Mouse (Mus musculus) cerebellum, adult 8-10 months (tissue): ENCODE results near the gene Mphosph9.
A peak's percentile ranks its signal among the peaks of the same experiment; 100 is the strongest.
"Not testable (repeated sequence)": the region's sequence is repeated elsewhere in the genome, so short reads cannot be mapped to it uniquely, and the experiment has no call there.

Experiments used
- DNase-seq: peaks from one replicate; pipeline ENCODE4 v3.0.0; 2022

The Mphosph9 gene

GRCm38 (mm10) chr5:124233144-124233465, 94.7 kb downstream of the Mphosph9 start:
- DNase-seq, result no peak

GRCm38 (mm10) chr5:124232360-124233143, 95.2 kb downstream of the Mphosph9 start:
- DNase-seq, result no peak

GRCm38 (mm10) chr5:124230461-124230860, 97.3 kb downstream of the Mphosph9 start:
- no peak for DNase-seq

GRCm38 (mm10) chr5:124227193-124227592, 100.6 kb downstream of the Mphosph9 start:
- no peak for DNase-seq

GRCm38 (mm10) chr5:124226494-124226893, 101.3 kb downstream of the Mphosph9 start:
- DNase-seq, result no peak

- DNase-seq, result no peak
Measured at GRCm38 (mm10) chr5:124225891-124226290, 101.9 kb downstream of the Mphosph9 start.

GRCm38 (mm10) chr5:124224321-124225092, 103.3 kb downstream of the Mphosph9 start:
- no peak for DNase-seq

GRCm38 (mm10) chr5:124223574-124223973, 104.2 kb downstream of the Mphosph9 start:
- no peak for DNase-seq

- DNase-seq, result no peak
Measured at GRCm38 (mm10) chr5:124222696-124223095, 105.1 kb downstream of the Mphosph9 start.

- peak; percentile 39 for DNase-seq
Measured at GRCm38 (mm10) chr5:124221736-124222040, 106.1 kb downstream of the Mphosph9 start.

GRCm38 (mm10) chr5:124221037-124221735, 106.6 kb downstream of the Mphosph9 start:
- DNase-seq, result no peak

GRCm38 (mm10) chr5:124220551-124220950, 107.2 kb downstream of the Mphosph9 start:
- no peak for DNase-seq

- DNase-seq, result no peak
Measured at GRCm38 (mm10) chr5:124219431-124219830, 108.3 kb downstream of the Mphosph9 start.

GRCm38 (mm10) chr5:124218986-124219385, 108.8 kb downstream of the Mphosph9 start:
- no peak for DNase-seq

GRCm38 (mm10) chr5:124217566-124218249, 110.1 kb downstream of the Mphosph9 start:
- no peak for DNase-seq

- DNase-seq, result not testable (repeated sequence)
Measured at GRCm38 (mm10) chr5:124217092-124217491, 110.7 kb downstream of the Mphosph9 start.

GRCm38 (mm10) chr5:124216403-124216802, 111.4 kb downstream of the Mphosph9 start:
- no peak for DNase-seq

- no peak for DNase-seq
Measured at GRCm38 (mm10) chr5:124215647-124216046, 112.1 kb downstream of the Mphosph9 start.

- DNase-seq, result no peak
Measured at GRCm38 (mm10) chr5:124214516-124215145, 113.1 kb downstream of the Mphosph9 start.

- DNase-seq, result no peak
Measured at GRCm38 (mm10) chr5:124213588-124214469, 113.9 kb downstream of the Mphosph9 start.

- DNase-seq, result no peak
Measured at GRCm38 (mm10) chr5:124211669-124212068, 116.1 kb downstream of the Mphosph9 start.

- DNase-seq, result peak; percentile 62
Measured at GRCm38 (mm10) chr5:124211234-124211633, 116.5 kb downstream of the Mphosph9 start.
